Mouse (Mus musculus): ENCODE measurements around the gene Nckap5. TPM values are rescaled to one million over a fixed set of nuclear protein-coding genes. Genes with fewer than 3 reads are reported as not detected.

Gene Nckap5
- polyA plus RNA-seq, 1 experiment from 2014 or later: 2.7 TPM

GRCm38 (mm10) chr1:126616964-126617363, 213.6 kb downstream of the Nckap5 start:
- Histone ChIP-seq H3K4me3 (ENCODE audit: low read depth, low read length) (no peak overlapping the region), H3K9me3 (ENCODE audit: control insufficient read depth, low read length) (no peaks in the 10 kb centered on the region), H3K4me1 (ENCODE audit: control insufficient read depth, insufficient read depth, low read length) (no peaks in the 10 kb centered on the region), H3K27ac (replicated peaks; ENCODE audit: low read depth, low read length) (no peak overlapping the region), H3K4me2 (ENCODE audit: low read depth, severe bottlenecking) (no peak overlapping the region), H3K27me3 (ENCODE audit: control insufficient read depth, insufficient read depth, low read length) (no peaks in the 10 kb centered on the region), H3K36me3 (ENCODE audit: control insufficient read depth, insufficient read depth, low read length) (no peaks in the 10 kb centered on the region), H3K9ac (ENCODE audit: low read length) (no peak overlapping the region)
- ATAC-seq (ENCODE audit: insufficient number of reproducible peaks, low FRiP score, low TSS enrichment, low read depth): no peak
- 59% methylated on average over 5 of the region's 5 CpGs for WGBS
- no peak for DNase-seq (ENCODE audit: low spot score)

GRCm38 (mm10) chr1:126612916-126613315, 217.7 kb downstream of the Nckap5 start:
- H3K9ac ChIP-seq (ENCODE audit: low read length): no peak overlapping the region
- no peaks in the 10 kb centered on the region for H3K9me3 ChIP-seq (ENCODE audit: control insufficient read depth, low read length)
- no peaks in the 10 kb centered on the region for H3K27me3 ChIP-seq (ENCODE audit: control insufficient read depth, insufficient read depth, low read length)
- no peaks in the 10 kb centered on the region for H3K4me1 ChIP-seq (ENCODE audit: control insufficient read depth, insufficient read depth, low read length)
- H3K4me3 ChIP-seq (ENCODE audit: low read depth, low read length): no peak overlapping the region
- ATAC-seq (ENCODE audit: insufficient number of reproducible peaks, low FRiP score, low TSS enrichment, low read depth): no peak
- no peak overlapping the region for H3K27ac ChIP-seq (replicated peaks; ENCODE audit: low read depth, low read length)
- no peak overlapping the region for H3K4me2 ChIP-seq (ENCODE audit: low read depth, severe bottlenecking)
- H3K36me3 ChIP-seq (ENCODE audit: control insufficient read depth, insufficient read depth, low read length): no peaks in the 10 kb centered on the region
- DNase-seq (ENCODE audit: low spot score): no peak
- WGBS: 80% methylated on average over 4 of the region's 4 CpGs

- no peak overlapping the region for H3K4me2 ChIP-seq (ENCODE audit: low read depth, severe bottlenecking)
- no peaks in the 10 kb centered on the region for H3K9me3 ChIP-seq (ENCODE audit: control insufficient read depth, low read length)
- DNase-seq (ENCODE audit: low spot score) (no peak), ATAC-seq (ENCODE audit: insufficient number of reproducible peaks, low FRiP score, low TSS enrichment, low read depth) (no peak)
- H3K36me3 ChIP-seq (ENCODE audit: control insufficient read depth, insufficient read depth, low read length): no peaks in the 10 kb centered on the region
- peaks cover 7% of the 10 kb centered on the region; the same call in 1 of the 2 replicates for H3K4me1 ChIP-seq (ENCODE audit: control insufficient read depth, insufficient read depth, low read length)
- no peak overlapping the region for H3K9ac ChIP-seq (ENCODE audit: low read length)
- H3K27me3 ChIP-seq (ENCODE audit: control insufficient read depth, insufficient read depth, low read length): no peaks in the 10 kb centered on the region
- H3K27ac ChIP-seq (replicated peaks; ENCODE audit: low read depth, low read length): no peak overlapping the region
- H3K4me3 ChIP-seq (ENCODE audit: low read depth, low read length): no peak overlapping the region
- 80% methylated on average over 4 of the region's 4 CpGs for WGBS
These were observed 222.0 kb downstream of the Nckap5 start for GRCm38 (mm10) chr1:126608586-126608985.

DNA sequence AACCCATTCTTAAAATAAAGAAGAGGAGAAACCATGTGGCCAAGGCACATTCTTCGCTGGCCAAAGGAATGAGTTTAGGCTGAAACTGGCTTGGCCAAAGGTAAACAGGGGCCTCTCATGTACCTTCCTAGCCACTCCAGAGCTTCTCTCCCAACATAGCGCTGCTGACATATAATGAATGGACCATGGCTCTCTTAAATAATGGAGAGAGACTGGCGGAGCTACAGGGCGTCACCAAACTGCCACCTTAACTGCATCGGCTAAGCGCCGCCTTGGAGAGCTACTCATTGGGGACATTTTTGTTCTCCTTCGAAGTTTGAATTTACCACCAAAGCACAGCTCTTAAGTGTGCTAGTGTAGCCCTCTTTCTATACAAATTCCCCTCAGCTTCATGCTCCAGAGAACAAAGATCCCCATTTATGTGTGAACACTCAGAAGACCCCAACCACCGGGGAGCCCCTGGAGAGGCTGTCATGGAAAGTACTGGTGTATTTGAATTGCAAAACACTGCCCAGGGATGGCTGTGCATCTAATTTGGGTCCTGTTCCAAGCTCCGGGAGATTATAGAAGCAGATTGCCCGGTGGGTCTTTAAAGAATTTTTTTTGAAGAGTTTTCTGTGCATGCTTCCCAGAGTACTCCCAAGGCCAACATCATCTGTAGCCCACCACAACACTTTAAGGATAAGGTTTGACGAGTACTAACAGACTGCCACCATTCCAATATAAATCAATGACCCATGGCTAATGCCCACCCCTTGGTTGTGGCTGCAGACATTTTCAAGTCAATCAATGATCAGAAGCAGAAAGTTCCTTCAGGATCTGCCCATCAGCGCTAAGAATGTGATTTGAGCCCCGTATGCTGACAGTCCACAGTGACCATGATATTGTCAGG, 224.2 kb downstream of the Nckap5 start:
- WGBS: 90% methylated on average over 14 of the region's 14 CpGs

GRCm38 (mm10) chr1:126604551-126604950, 226.0 kb downstream of the Nckap5 start:
- no peak overlapping the region for H3K4me3 ChIP-seq (ENCODE audit: low read depth, low read length)
- DNase-seq (ENCODE audit: low spot score): no peak

More for the DNA sequence above, 224.2 kb downstream of the Nckap5 start:
- Histone ChIP-seq H3K36me3 (ENCODE audit: control insufficient read depth, insufficient read depth, low read length) (no peaks in the 10 kb centered on the region), H3K4me1 (ENCODE audit: control insufficient read depth, insufficient read depth, low read length) (peaks cover 10% of the 10 kb centered on the region; the same call in 1 of the 2 replicates), H3K9ac (ENCODE audit: low read length) (no peak overlapping the region), H3K9me3 (ENCODE audit: control insufficient read depth, low read length) (no peaks in the 10 kb centered on the region), H3K27me3 (ENCODE audit: control insufficient read depth, insufficient read depth, low read length) (no peaks in the 10 kb centered on the region), H3K4me3 (ENCODE audit: low read depth, low read length) (no peak overlapping the region), H3K4me2 (ENCODE audit: low read depth, severe bottlenecking) (no peak overlapping the region), H3K27ac (replicated peaks; ENCODE audit: low read depth, low read length) (no peak overlapping the region)
- ATAC-seq (ENCODE audit: insufficient number of reproducible peaks, low FRiP score, low TSS enrichment, low read depth): no peak
- DNase-seq (ENCODE audit: low spot score): no peak

DNA sequence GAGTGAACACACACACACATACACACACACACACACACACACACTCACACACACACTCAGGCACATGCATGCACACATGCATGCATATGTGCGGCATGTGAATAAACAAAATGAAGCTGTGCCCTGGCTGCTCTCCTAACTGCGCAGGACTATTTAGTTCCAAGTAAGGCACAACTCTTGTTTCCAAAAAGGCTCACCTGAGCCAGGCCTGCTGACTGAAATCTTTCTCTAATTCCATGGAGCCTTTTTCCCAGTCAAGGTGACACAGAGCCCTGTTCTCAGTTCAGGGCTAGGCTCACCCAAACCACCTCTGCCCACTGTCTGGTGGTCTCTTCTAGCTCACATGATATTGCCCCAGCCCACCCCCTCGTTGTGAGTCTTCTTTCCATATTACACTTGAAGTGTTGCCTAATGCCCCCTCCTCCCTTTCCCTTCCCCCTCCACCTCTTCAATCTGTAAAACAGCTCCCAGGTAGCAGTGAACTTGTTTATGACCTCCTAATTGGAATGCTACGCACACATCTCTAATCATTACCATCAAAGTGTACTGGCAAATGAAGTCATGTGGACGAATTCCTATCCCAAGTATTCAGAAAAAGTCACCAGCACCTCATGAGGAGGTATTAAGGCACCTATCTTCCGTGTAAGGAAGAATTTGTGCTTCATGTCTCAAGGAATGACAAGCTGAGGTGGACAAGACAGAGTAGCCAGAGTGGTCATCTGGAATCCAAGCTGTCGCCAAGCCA, 226.7 kb downstream of the Nckap5 start:
- Histone ChIP-seq H3K36me3 (ENCODE audit: control insufficient read depth, insufficient read depth, low read length) (no peaks in the 10 kb centered on the region), H3K4me2 (ENCODE audit: low read depth, severe bottlenecking) (no peak overlapping the region), H3K4me1 (ENCODE audit: control insufficient read depth, insufficient read depth, low read length) (peaks cover 17% of the 10 kb centered on the region), H3K27me3 (ENCODE audit: control insufficient read depth, insufficient read depth, low read length) (no peaks in the 10 kb centered on the region), H3K27ac (replicated peaks; ENCODE audit: low read depth, low read length) (no peak overlapping the region), H3K4me3 (ENCODE audit: low read depth, low read length) (no peak overlapping the region), H3K9ac (ENCODE audit: low read length) (no peak overlapping the region), H3K9me3 (ENCODE audit: control insufficient read depth, low read length) (no peaks in the 10 kb centered on the region)
- 53% methylated on average over 7 of the region's 7 CpGs for WGBS
- ATAC-seq (ENCODE audit: insufficient number of reproducible peaks, low FRiP score, low TSS enrichment, low read depth): no peak; the same call in 1 of the 2 replicates
- no peak for DNase-seq (ENCODE audit: low spot score)

More at GRCm38 (mm10) chr1:126604551-126604950, 226.0 kb downstream of the Nckap5 start:
- no peaks in the 10 kb centered on the region for H3K9me3 ChIP-seq (ENCODE audit: control insufficient read depth, low read length)
- peaks cover 17% of the 10 kb centered on the region for H3K4me1 ChIP-seq (ENCODE audit: control insufficient read depth, insufficient read depth, low read length)
- H3K4me2 ChIP-seq (ENCODE audit: low read depth, severe bottlenecking): no peak overlapping the region
- H3K27me3 ChIP-seq (ENCODE audit: control insufficient read depth, insufficient read depth, low read length): no peaks in the 10 kb centered on the region
- no peak for ATAC-seq (ENCODE audit: insufficient number of reproducible peaks, low FRiP score, low TSS enrichment, low read depth)
- no peak overlapping the region for H3K27ac ChIP-seq (replicated peaks; ENCODE audit: low read depth, low read length)
- H3K36me3 ChIP-seq (ENCODE audit: control insufficient read depth, insufficient read depth, low read length): no peaks in the 10 kb centered on the region
- 79% methylated on average over 9 of the region's 9 CpGs for WGBS
- no peak overlapping the region for H3K9ac ChIP-seq (ENCODE audit: low read length)

- Histone ChIP-seq H3K4me1 (ENCODE audit: control insufficient read depth, insufficient read depth, low read length) (peaks cover 22% of the 10 kb centered on the region), H3K9ac (ENCODE audit: low read length) (no peak overlapping the region), H3K27me3 (ENCODE audit: control insufficient read depth, insufficient read depth, low read length) (no peaks in the 10 kb centered on the region), H3K9me3 (ENCODE audit: control insufficient read depth, low read length) (no peaks in the 10 kb centered on the region), H3K36me3 (ENCODE audit: control insufficient read depth, insufficient read depth, low read length) (no peaks in the 10 kb centered on the region), H3K27ac (replicated peaks; ENCODE audit: low read depth, low read length) (no peak overlapping the region), H3K4me3 (ENCODE audit: low read depth, low read length) (no peak overlapping the region), H3K4me2 (ENCODE audit: low read depth, severe bottlenecking) (no peak overlapping the region)
- WGBS: 28% methylated on average over 4 of the region's 4 CpGs
- ATAC-seq (ENCODE audit: insufficient number of reproducible peaks, low FRiP score, low TSS enrichment, low read depth): no peak
- DNase-seq (ENCODE audit: low spot score): peak; percentile 32
These were observed 230.0 kb downstream of the Nckap5 start for GRCm38 (mm10) chr1:126600596-126600995.

- no peak overlapping the region for H3K4me2 ChIP-seq (ENCODE audit: low read depth, severe bottlenecking)
- DNase-seq (ENCODE audit: low spot score) (no peak), ATAC-seq (ENCODE audit: insufficient number of reproducible peaks, low FRiP score, low TSS enrichment, low read depth) (no peak)
- H3K27ac ChIP-seq (replicated peaks; ENCODE audit: low read depth, low read length): no peak overlapping the region
- no peaks in the 10 kb centered on the region for H3K36me3 ChIP-seq (ENCODE audit: control insufficient read depth, insufficient read depth, low read length)
- H3K4me1 ChIP-seq (ENCODE audit: control insufficient read depth, insufficient read depth, low read length): peaks cover 13% of the 10 kb centered on the region
- no peaks in the 10 kb centered on the region for H3K9me3 ChIP-seq (ENCODE audit: control insufficient read depth, low read length)
- H3K9ac ChIP-seq (ENCODE audit: low read length): no peak overlapping the region
- no peaks in the 10 kb centered on the region for H3K27me3 ChIP-seq (ENCODE audit: control insufficient read depth, insufficient read depth, low read length)
- H3K4me3 ChIP-seq (ENCODE audit: low read depth, low read length): no peak overlapping the region
- 32% methylated on average over 3 of the region's 3 CpGs for WGBS
These were observed 233.2 kb downstream of the Nckap5 start for GRCm38 (mm10) chr1:126597376-126597775.

All from limb, embryonic 11.5 days (tissue).